Mouse (Mus musculus): Measurements from ENCODE around the gene Ift46. TPM values are rescaled to one million over a fixed set of nuclear protein-coding genes. Genes with fewer than 3 reads are reported as not detected.

Gene Ift46
- polyA plus RNA-seq, 1 experiment from 2014 or later, result 84.3 TPM

DNA sequence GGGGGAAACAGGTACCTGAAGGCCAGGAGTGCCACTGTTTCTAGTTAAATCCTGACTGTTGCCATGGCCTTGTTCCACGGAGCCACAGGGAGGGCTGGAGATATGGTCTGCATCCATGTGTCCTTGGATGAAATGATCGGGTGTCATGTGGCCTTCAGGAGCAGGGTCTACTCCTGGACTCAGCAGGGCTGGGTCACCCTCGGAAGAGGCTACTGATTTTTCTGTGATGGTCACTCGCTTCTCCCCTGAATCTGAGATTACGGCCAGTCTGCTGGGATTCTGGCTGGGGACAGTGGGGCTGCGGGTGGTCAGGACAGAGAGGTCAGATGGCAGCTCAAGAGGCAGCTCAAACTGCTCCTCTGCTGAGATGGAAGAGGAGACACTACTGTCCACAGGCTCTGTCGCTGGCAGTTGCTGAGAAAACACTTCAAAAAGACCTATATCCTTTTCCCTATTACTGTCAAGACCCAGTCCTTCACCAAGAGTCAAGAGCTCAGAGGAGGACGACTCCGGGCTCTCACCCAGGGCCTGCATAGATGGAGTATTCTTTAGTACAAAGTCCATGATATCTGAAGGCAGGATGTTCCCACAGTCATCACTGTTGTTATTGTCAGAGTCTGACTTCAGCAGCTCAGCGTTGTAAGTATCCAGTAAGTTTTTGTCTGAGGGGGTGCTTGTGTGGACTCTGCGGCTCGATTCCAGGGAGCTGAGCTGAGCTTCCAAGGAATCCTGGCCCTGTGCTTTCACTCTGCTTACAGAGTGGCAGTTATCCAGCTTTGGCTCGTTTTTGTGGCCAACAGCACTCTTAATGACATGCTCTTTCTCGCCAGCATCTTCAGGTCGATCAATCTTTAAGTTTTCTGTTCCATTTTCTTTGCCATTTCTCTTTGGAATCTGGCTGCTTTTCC, 52.5 kb downstream of the Ift46 start:
- Histone ChIP-seq H3K9me3 (no peaks in the 10 kb centered on the region), H3K4me3 (replicated peaks) (no peak overlapping the region), H3K36me3 (peaks cover 84% of the 10 kb centered on the region), H3K4me2 (no peak overlapping the region), H3K27me3 (replicated peaks) (no peaks in the 10 kb centered on the region), H3K9ac (no peak overlapping the region), H3K4me1 (no peaks in the 10 kb centered on the region), H3K27ac (no peak overlapping the region)
- WGBS, result 91% methylated on average over 15 of the region's 15 CpGs
- no peak for ATAC-seq (ENCODE audit: insufficient read depth, low FRiP score, low read depth)

DNA sequence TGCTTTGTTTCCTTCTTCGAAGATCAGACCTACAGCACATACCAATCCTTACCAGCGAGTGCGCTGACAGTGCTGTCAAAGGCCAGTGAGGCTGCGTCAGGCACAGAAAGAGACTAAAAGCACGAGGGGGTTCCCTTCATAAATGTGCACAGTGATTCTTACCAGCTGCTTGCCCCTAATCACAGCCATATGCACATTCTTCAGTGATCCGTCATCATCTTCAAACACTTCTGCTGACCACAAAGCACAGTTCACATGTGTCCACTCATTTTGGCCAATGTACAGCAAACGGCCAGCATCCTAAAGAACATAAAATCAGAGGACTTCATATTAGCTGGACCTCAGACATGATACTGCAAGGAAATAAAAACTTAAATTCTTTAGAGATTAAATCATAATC, 59.0 kb downstream of the Ift46 start:
- peaks cover 71% of the 10 kb centered on the region for H3K36me3 ChIP-seq
- H3K9ac ChIP-seq, result no peak overlapping the region

DNA sequence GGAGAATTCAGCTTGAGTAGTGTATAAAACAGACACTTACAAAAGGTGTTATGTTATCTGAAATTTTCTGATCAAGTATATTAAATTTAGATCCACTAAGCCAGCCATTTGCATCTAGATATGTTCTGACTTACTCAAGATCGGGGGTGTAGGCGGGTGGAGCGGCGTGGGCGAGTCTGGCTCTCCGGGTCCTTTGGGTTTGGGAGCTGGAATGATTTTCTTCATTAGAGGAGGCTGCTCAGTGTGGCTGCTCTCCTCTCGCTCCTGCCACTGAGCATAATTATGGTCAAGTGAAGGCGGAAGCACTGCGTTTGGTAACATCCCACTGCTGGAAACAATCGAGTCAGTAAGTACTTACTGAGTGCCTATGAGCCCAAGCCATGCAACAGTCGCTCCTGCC, 61.2 kb downstream of the Ift46 start:
- H3K4me2 ChIP-seq, result no peak overlapping the region
- H3K4me1 ChIP-seq, result no peaks in the 10 kb centered on the region
- ATAC-seq (ENCODE audit: insufficient read depth, low FRiP score, low read depth), result no peak
- no peaks in the 10 kb centered on the region for H3K27me3 ChIP-seq (replicated peaks)
- WGBS, result 95% methylated on average over 11 of the region's 11 CpGs
- no peak overlapping the region for H3K9ac ChIP-seq
- H3K27ac ChIP-seq, result no peak overlapping the region
- H3K36me3 ChIP-seq, result peaks cover 67% of the 10 kb centered on the region
- no peak overlapping the region for H3K4me3 ChIP-seq (replicated peaks)
- no peaks in the 10 kb centered on the region for H3K9me3 ChIP-seq

More for the DNA sequence above, 59.0 kb downstream of the Ift46 start:
- ATAC-seq (ENCODE audit: insufficient read depth, low FRiP score, low read depth), result no peak
- Histone ChIP-seq H3K4me2 (no peak overlapping the region), H3K27me3 (replicated peaks) (no peaks in the 10 kb centered on the region), H3K27ac (no peak overlapping the region), H3K9me3 (no peaks in the 10 kb centered on the region), H3K4me3 (replicated peaks) (no peak overlapping the region), H3K4me1 (no peaks in the 10 kb centered on the region)
- WGBS, result 83% methylated on average over 7 of the region's 7 CpGs

DNA sequence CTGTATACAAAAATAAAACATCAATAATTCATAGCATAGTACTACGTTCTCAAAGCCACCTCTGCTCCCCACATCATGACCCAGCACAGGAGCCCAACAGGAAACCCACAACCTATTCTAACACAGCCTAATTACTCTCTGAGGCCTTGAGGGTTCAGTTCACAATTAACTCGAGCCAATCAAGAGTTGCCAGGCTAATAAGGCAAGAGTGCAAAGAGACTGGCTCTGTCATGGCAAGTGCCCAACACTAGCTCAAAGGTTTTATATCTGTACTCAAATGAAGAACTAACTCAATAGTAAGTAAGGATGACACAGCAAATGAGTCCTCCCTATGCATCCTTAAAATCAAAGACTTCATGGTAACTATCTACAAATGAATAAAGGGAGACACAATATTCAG, 62.8 kb downstream of the Ift46 start:
- no peaks in the 10 kb centered on the region for H3K9me3 ChIP-seq
- no peak overlapping the region for H3K27ac ChIP-seq
- WGBS, result 84% methylated on average over 2 of the region's 2 CpGs
- no peaks in the 10 kb centered on the region for H3K27me3 ChIP-seq (replicated peaks)
- ATAC-seq (ENCODE audit: insufficient read depth, low FRiP score, low read depth), result no peak
- no peak overlapping the region for H3K4me2 ChIP-seq
- peaks cover 68% of the 10 kb centered on the region for H3K36me3 ChIP-seq
- no peaks in the 10 kb centered on the region for H3K4me1 ChIP-seq
- H3K4me3 ChIP-seq (replicated peaks), result no peak overlapping the region
- H3K9ac ChIP-seq, result no peak overlapping the region

DNA sequence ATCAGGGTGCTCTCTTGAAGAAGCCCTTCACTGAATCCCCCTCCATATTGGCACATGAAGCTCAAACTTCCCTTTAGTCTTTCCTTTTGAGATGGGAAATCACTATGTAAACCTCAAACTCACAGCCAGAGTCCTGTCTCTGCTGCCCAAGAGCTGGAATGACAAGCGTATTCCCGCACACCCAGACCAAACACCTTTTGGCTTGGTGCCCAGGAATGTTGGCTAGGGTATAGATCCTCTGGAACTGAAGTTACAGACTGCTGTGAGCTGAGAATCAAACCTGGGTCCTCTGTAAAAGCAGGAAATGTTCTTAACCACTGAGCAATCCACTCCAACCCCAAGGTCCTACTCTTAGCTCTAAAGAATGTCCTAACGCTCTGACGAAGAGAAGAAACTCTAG, 64.6 kb downstream of the Ift46 start:
- WGBS, result 77% methylated on average over 4 of the region's 4 CpGs
- Histone ChIP-seq H3K27me3 (replicated peaks) (no peaks in the 10 kb centered on the region), H3K36me3 (peaks cover 63% of the 10 kb centered on the region), H3K9me3 (no peaks in the 10 kb centered on the region), H3K27ac (no peak overlapping the region), H3K4me3 (replicated peaks) (no peak overlapping the region), H3K4me2 (no peak overlapping the region), H3K9ac (no peak overlapping the region), H3K4me1 (no peaks in the 10 kb centered on the region)
- no peak for ATAC-seq (ENCODE audit: insufficient read depth, low FRiP score, low read depth)

DNA sequence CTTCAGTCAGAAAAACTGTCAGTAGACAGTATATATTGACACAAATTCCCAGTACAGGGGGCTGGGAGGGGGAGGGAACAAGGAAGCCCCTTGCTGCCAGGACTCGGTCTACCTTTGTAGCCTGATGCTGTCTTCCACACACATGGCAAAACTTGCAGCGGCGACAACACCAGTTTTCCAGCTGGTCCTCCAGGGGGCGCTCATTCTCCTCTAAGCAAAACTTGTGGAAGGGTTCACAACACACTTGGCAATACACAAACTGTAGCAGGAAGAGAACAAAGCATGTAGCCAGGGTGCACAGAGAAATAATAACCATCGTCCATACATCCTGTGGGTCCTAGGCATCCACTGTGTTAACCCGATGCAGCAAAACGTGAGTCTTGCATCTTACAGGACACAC, 68.7 kb downstream of the Ift46 start:
- no peak overlapping the region for H3K9ac ChIP-seq
- ATAC-seq (ENCODE audit: insufficient read depth, low FRiP score, low read depth), result no peak
- 48% methylated on average over 7 of the region's 7 CpGs for WGBS
- H3K27me3 ChIP-seq (replicated peaks), result no peaks in the 10 kb centered on the region
- H3K4me1 ChIP-seq, result no peaks in the 10 kb centered on the region
- no peaks in the 10 kb centered on the region for H3K9me3 ChIP-seq
- H3K4me2 ChIP-seq, result no peak overlapping the region
- H3K27ac ChIP-seq, result no peak overlapping the region
- H3K4me3 ChIP-seq (replicated peaks), result no peak overlapping the region
- peaks cover 60% of the 10 kb centered on the region for H3K36me3 ChIP-seq

DNA sequence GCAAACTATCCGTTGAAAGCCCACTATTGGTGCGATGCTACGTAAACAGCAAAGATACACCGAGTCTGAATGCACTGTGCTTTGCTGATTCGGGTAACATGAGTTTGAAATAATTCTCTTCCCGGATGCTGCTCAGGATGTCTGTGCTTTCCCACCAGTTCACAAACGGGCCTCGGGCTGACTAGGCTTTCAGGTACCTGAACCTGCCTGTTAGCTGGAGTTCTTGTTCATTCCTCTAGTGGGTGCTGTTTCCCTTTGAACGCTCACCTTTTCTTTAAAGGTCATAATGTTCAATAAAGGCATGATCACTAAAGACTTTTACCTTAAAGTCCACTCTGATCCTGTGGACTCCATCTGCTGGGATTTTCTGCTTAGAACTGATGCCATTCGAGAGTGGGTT, 73.5 kb downstream of the Ift46 start:
- Histone ChIP-seq H3K4me3 (replicated peaks) (no peak overlapping the region), H3K27ac (no peak overlapping the region), H3K36me3 (peaks cover 57% of the 10 kb centered on the region), H3K9me3 (no peaks in the 10 kb centered on the region), H3K27me3 (replicated peaks) (no peaks in the 10 kb centered on the region), H3K4me2 (no peak overlapping the region), H3K9ac (no peak overlapping the region), H3K4me1 (no peaks in the 10 kb centered on the region)
- no peak for ATAC-seq (ENCODE audit: insufficient read depth, low FRiP score, low read depth)
- WGBS, result 84% methylated on average over 10 of the region's 10 CpGs

Other genes with a start within 250 kb of the Ift46 start
- gene Cxcr5, start 206.0 kb upstream of the Ift46 start, polyA plus RNA-seq (2015; fragmentation: Nextera tagmentation; extraction: Ambion mirVana), result 0.54 and 0.62 TPM in 2 replicates
- 18.6 and 19.8 TPM in 2 replicates for gene Ddx6, start 163.0 kb upstream of the Ift46 start, polyA plus RNA-seq (2015; fragmentation: Nextera tagmentation; extraction: Ambion mirVana)
- gene Treh, start 94.7 kb upstream of the Ift46 start, polyA plus RNA-seq (2015; fragmentation: Nextera tagmentation; extraction: Ambion mirVana), result 0.13 TPM in 1 of 2 replicates, not detected in the other
- gene Phldb1, start 32.7 kb upstream of the Ift46 start, polyA plus RNA-seq (2015; fragmentation: Nextera tagmentation; extraction: Ambion mirVana), result 24.0 and 25.4 TPM in 2 replicates
- 189 and 208 TPM in 2 replicates for gene Arcn1, start 63 bp upstream of the Ift46 start, polyA plus RNA-seq (2015; fragmentation: Nextera tagmentation; extraction: Ambion mirVana)
- 3.4 and 3.8 TPM in 2 replicates for gene Tmem25, start 31.4 kb downstream of the Ift46 start, polyA plus RNA-seq (2015; fragmentation: Nextera tagmentation; extraction: Ambion mirVana)
- 2.3 and 9.4 TPM in 2 replicates for gene Ttc36, start 35.2 kb downstream of the Ift46 start, polyA plus RNA-seq (2015; fragmentation: Nextera tagmentation; extraction: Ambion mirVana)
- gene Kmt2a, start 113.4 kb downstream of the Ift46 start, polyA plus RNA-seq (2015; fragmentation: Nextera tagmentation; extraction: Ambion mirVana), result 14.1 and 14.2 TPM in 2 replicates
- gene Atp5l, start 152.8 kb downstream of the Ift46 start, polyA plus RNA-seq (2015; fragmentation: Nextera tagmentation; extraction: Ambion mirVana), result 757 and 776 TPM in 2 replicates
- 25.7 and 28.4 TPM in 2 replicates for gene Ube4a, start 197.7 kb downstream of the Ift46 start, polyA plus RNA-seq (2015; fragmentation: Nextera tagmentation; extraction: Ambion mirVana)
- gene Cd3g, start 212.5 kb downstream of the Ift46 start, polyA plus RNA-seq (2015; fragmentation: Nextera tagmentation; extraction: Ambion mirVana), result 0.43 and 1.0 TPM in 2 replicates
- gene Cd3d, start 213.9 kb downstream of the Ift46 start, polyA plus RNA-seq (2015; fragmentation: Nextera tagmentation; extraction: Ambion mirVana), result 0.10 TPM in 1 of 2 replicates, not detected in the other
- gene Cd3e, start 241.7 kb downstream of the Ift46 start, polyA plus RNA-seq (2015; fragmentation: Nextera tagmentation; extraction: Ambion mirVana), result 2.1 and 2.5 TPM in 2 replicates

Measured in stomach, embryonic 15.5 days (tissue).